Mouse (Mus musculus) spleen, embryonic (tissue): Measurements from ENCODE around the gene Gldn.

Source experiments
- CTCF ChIA-PET: fragments of 350-600 bp; sonication (Branson Sonifier 250); formaldehyde crosslinking; loops from one replicate; lab custom pipeline; 2022; lab: Charles Lee

Gene Gldn

DNA sequence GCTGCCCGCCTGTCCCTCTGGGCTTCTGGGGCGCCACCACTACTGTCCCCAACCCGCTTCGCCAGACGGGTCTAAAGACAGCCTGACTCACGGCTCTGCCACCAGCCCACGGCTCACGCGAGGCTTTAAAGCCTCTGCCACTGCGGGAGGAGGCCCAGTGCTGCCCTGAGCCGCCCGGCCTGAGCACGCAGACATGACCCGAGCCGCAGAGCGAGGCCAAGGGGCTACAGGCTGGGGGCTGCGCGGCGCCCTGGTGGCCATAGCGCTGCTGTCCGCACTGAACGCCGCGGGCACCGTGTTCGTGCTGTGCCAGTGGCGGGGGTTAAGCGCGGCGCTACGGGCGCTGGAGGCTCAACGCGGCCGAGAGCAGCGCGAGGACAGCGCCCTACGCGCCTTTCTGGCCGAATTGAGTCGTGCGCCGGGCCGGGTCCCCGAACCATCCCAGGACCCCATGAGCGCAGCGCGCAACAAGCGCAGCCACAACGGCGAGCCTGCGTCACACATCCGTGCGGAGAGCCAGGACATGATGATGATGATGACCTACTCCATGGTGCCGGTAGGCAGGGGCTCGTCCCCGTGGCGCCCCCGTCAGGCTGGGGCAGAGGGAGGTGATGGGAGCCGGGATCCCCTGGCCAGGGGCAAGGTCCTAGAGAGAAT lies at the start of gene Gldn:
Gldn (plus strand) TSS at position 156 of the 657 bp plus-strand sequence.
- CTCF ChIA-PET = no interaction called here

DNA sequence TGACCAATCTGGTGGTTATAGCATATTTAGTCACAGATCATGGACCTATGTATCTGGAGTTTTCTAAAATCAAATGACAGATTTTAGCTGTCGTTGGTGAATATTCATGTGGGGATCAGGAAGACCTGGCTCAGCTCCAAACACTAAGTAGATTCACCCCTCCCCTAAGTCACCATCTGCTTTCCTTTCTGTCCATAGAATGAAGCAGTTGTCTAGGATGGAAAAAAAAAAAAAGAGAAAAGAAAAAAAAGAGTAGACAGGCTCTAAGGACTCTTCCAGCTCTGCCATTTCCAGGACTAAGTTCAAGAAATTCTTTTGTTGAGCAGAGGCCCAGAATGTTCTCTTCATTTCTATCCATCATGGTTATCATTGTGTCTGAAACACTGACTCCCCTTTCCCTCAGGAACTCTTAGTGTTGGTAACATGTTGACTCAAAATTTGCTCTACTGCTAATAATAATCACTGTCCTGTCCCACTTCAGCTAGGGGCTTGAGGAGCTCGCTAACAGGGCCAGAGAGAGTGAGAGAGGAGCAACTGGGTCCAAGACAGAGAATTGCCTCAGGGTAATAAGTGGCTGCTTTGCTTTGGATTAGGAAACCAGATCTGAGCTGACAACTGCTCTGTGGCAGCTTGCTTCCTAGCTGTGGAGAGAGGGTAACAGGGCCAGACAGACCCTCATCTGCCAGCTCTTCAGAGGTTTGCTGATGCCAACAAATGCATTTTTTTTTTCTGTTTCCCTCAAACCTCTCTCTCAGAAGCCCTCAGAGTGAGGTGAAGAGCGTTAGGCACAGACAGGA lies 41.2 kb upstream of the Gldn start:
- CTCF ChIA-PET = no interaction called here

DNA sequence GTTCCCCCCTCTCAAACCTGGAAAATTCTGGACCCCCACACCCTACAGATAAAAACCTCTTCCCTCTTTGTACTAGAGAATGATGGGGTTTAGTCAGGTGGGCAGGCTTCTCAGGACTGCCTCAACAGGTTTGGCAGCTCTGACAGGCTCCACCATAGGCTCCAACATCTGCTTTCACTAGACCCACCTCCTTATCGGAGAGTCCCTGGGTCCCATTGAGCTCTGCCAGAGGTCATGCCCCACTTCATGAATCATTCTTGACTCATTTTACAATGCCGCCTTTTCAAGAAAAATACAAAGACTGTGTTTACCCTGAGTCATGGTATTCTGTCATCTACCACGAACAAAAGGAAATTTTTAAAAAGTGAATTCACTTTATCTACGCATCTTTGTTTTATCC lies 21.5 kb upstream of the Gldn start:
- CTCF ChIA-PET = interaction anchor here (0.5 kb wide), 1 partner anchor 39 kb away, joined by 7 read pairs; no protein-coding TSS in a partner anchor

DNA sequence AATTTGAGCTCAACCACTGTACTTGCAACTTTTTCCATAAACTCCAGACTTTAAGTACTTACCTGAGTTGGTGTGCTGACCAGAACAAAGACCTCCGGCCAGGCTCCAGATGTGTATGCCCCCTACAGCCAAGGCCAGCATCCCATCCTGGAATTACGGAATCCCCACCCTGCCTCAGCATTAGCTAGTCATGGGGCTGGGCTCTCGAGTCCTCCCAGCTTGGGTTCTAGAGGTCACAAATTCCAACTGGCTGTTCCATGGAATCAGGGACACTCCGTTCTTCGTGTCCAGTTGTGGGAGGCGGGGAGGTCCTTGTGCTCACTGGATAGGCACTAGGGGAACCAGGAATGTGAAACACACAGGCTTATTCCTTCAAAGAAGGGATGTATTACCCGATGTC lies 18.3 kb upstream of the Gldn start, which contains the start of gene Cyp19a1:
Cyp19a1 (minus strand) TSS at position 101 of the 400 bp plus-strand sequence.
- CTCF ChIA-PET = no interaction called here

DNA sequence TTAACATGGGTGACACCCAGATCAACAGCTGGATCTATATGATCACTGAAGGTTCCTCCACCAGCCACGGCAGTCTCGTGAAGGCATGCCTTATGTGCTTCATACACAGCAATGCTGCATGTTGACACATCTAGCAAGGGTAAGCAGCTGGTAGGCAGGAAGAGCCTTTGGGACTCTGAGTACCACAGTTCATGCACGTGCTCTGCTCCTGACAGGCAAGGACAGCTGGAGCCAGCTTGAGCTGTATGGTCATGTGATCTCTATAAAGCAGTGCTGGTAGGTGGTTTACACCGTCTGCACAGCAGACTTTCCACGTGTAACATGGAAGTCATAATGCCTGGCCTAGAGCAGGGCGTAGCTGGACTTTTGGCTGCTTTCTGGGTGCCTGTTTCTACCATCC lies 16.3 kb upstream of the Gldn start:
- CTCF ChIA-PET = no interaction called here

DNA sequence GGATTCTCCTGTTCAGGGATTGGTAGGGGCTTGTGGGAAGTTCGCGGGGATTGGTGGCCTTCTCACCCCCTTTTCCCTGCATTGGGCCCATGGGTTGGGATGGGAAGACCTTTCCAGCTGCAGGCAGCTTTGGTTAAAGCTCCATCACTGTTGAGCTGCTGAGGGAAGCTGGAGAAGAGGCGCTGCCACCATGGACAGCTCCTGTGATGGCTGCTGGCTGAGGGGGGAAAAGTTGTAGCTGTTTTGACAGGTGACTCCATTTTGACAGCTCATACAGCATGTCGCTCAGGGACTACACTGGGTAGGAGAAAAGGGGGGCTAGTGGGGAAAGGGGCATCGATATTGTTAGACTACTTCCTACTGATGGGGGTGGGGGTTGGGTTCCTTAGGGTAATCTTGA lies 15.4 kb upstream of the Gldn start:
- CTCF ChIA-PET = no interaction called here

DNA sequence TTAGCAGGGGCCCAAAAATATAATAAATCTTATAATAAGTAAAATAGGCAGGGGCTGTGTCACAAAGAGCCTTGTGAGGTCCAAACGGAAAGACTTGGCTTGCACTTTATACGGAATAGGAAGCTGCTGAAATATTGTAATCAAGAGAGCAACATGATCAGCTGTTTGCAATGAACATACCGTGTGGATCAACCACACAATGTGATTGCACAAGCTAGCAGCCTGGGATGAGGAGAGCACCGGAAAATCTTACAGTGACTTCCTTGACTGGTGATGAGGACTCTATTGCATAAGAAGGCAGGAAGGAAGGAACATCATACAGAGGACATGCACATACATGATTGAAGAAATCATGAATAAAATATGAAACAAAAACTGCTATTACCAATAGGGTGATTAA lies 11.0 kb upstream of the Gldn start:
- CTCF ChIA-PET = no interaction called here

DNA sequence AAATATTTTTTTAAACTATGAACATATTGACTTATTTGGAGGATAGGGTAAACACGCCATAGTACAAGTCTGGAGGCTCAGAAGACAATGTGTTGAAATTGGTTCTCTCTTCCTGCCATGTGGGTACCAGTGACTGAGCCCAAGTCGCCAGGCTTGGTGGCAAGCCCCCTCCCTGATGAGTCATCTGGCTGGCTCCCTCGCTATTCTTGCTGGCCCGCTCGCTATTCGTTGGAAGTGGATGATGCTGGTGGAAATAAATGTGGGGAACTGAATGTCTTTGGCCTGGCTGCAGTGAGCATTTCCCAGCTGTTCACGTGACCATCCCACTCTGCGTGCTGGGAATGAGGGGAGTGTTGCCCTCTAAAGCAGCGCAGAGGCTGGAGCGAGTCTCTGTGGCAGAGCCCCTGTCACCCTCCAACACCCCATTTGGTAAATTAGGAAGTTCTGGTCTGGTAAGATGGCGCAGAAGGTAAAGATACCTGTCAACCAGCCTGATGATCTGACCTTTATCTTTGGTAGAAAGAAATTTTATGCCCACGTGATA lies 7.2 kb upstream of the Gldn start:
- CTCF ChIA-PET = no interaction called here

DNA sequence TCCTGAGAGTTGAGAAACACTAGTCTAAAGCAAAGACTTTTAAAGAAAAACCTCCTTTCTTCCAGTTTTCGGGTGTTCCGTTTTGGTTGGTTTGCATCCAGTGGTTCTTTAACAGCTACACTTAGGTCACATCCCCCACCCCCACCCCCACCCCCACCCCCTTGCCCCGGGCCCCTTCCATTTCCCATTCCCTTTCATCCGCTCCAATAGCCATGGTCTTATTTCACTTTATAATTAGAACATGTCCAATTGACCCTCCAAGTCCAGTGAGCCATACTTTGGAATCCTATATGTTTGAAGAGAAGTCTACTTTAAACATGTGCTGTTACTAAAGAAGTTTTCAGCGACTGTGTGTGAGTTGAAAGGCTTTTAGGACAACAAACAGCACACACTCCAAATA lies 1.5 kb downstream of the Gldn start:
- CTCF ChIA-PET = no interaction called here

DNA sequence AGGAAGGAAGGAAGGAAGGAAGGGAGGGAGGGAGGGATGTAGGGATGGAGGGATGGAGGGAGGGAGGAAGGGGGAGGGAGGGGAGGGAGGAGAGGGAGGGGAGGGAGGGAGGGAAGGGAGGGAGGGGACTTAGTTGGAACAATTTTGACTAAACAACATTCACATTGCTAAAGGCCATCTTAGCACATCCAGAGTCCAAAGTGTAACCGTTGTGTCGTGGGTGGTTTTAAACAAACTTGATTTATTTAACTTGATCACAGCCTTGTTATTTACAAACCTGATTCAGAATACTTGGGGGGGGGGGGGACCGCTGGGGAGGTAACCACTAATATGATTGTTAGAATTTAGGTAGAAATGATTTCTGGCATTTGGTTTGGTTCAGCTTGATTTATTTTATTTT lies 13.1 kb downstream of the Gldn start:
- CTCF ChIA-PET = no interaction called here

DNA sequence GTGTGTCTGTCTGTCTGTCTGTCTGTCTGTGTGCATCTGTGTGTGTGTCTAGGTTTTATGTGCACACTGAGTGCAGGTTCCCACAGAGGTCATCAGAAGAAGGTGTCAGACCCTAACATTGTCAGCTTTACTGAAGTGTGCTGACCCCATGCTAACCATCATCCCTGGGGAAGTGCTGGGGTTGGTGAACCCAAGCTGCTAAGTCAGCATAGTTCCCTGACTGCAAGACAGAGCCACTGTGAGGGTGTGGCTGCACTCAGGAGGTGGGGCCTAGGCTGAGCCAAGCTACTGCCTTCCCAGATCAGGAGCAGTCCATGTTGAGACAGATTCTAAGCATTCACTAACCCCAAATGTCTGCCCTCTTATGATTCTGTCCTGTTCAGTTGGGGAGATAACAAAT lies 13.5 kb downstream of the Gldn start:
- CTCF ChIA-PET = no interaction called here

DNA sequence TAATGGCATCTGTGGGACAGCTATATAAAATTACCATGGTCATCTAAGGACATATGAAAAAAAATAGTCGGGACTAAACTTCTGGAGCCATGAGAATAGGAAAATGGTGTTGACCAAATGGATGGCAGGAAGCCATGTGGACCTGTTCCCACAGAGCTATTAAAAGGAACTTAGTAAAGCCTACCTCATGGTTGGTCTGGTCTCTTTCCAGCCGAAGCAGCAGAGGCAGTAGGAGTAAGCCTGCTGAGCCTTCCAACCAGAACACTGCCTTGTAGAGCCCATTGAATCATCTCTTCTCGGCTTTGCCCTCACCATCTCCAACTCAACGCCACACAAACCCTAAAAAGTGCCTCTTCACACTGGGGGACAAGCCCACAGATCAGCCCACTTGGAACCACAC lies 15.0 kb downstream of the Gldn start:
- CTCF ChIA-PET = no interaction called here

DNA sequence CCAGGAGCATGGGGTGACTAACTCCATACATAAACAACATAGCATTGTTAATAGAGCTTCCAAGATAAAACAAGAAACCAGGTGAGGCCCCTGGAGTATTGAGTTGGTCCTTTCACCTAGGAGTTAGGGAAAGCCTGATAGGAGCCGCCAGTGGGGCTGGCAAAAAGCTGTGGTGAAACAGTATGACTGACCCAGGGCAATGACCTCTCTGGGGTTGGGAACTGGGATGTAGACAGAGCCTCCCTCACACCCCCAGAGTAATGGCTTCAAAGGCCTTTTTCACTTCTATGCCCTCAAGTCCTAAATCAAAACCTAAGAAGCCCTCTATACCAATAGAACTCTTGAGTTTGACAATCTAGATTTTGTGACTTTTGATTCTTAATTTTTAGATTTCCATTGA lies 21.9 kb downstream of the Gldn start:
- CTCF ChIA-PET = no interaction called here

DNA sequence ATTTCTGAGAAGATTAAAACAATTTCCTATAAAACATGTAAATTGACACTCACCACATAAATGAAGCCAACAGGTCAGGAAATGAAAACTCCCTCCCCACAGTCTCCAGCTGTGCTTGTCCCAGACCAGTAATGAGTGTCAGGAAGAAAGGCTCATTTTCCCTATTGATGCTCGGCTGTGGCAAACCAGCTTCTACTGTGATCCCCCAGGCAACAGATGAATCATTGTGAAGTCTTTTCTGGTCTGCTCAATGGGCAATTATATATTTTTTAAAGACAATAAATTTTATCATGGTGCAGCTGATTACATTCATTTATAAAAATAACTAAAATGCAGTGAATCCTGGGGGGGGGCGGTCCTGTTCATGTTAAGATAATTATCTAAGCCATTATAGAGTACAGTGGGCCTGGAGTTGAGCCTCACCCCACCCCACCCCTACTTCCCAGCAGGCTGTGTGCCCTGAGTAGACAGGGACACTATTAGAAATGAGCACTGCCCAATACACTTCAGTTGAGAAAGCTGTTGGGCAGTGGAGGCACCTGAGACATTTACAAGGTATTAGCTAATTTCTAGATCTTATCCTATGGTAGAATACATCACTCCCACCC lies 22.6 kb downstream of the Gldn start:
- CTCF ChIA-PET = no interaction called here

DNA sequence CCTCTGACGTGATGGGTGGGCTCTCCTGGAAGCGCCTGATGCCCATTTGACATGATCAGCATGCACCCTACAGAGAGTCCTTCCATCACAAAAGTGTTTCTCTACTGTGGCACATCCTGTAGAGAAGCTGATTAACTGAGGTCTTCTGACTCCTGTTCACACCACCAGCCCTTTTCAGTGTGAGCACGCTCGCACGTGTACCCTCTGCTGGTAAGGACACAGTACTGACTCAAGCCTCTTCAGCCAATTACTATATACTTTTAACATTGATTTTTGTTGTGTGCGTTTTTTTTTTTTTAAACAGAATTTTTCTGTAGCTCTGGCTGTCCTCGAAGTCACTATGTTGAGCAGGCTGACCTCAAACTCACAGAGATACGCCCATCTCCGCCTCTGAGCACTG lies 30.1 kb downstream of the Gldn start:
- CTCF ChIA-PET = no interaction called here

DNA sequence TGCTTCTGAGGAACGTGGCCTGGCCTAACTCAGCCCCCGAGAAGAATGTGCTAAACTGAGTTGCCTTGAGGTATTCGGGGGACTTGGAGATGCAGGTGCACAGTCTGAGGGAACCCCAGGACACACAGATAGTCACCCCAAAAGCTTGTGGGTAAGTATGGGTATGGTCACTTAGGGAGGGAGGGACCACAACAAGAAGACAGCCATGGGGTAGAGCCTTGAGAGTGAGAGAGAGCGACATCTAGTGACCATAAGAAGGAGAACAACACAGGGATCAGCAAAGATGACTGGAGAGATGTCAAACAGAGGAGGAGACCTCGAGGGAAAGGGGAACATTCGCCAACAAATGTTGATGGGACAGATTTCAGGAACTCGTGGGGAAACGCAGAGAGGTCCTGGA lies 37.2 kb downstream of the Gldn start:
- CTCF ChIA-PET = no interaction called here

DNA sequence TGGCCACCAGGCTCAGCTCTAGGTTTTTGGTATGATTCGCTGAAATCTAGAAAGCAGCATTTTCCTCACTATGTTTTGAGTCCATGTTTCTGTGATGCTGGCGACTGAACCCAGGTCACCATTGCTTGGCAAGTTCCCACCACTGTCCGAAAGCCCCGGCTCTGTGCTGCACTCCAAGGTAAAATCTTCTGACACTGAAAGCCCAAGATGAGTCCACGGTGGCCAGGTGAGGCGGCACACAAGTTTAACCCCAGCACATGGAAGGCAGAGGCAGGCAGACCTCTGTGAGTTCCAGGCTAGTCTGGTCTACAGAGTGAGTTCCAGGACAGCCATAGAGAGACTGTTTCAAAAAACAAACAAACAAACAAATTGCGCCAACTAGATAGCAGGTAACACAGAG lies 42.9 kb downstream of the Gldn start:
- CTCF ChIA-PET = no interaction called here

DNA sequence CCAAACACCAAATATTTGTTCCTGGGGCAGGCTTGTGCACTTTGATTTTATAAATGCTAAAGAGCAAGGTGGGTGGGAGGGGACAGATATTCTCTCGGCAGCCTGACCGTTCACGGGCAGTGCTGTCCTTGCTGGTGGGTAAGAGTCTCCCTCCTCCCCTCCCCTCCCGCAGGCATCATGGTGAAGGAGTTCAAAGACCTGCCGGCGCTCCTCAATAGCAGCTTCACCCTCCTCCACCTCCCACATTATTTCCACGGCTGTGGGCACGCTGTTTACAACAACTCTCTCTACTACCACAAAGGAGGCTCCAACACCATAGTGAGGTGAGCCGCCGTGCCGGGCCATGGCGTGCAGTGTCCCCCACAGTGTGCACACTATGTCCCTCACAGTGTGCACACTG lies 49.3 kb downstream of the Gldn start:
- CTCF ChIA-PET = no interaction called here

DNA sequence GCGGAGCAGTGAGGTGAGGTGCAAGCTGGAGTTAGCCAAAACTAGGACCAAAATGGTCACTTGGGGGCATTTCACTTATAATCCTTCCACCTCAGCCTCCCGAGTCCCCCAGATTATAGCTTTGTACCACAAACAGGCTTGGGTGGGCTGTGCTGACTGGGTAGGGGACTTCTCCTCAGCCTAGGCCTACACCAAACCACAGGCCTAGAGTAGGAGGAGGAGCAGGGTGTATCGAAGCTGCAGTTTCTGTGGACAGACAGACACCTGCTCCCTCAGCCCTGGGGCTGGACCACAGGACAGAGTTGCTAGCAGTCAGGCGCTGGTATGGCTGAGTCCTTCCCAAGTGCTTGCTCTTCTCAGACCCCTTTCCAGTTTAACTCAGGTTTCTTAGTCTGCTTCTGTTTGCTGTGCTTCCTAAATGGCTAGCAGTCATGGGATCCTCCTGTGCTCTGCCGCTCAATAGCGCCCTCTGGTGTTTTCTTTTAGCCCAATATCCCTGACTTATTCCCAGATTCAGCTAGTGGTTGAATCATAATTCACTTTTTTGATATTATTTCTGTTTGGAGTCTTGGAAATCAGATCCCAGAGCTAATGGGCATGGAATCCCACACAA lies 50.4 kb downstream of the Gldn start:
- CTCF ChIA-PET = no interaction called here

DNA sequence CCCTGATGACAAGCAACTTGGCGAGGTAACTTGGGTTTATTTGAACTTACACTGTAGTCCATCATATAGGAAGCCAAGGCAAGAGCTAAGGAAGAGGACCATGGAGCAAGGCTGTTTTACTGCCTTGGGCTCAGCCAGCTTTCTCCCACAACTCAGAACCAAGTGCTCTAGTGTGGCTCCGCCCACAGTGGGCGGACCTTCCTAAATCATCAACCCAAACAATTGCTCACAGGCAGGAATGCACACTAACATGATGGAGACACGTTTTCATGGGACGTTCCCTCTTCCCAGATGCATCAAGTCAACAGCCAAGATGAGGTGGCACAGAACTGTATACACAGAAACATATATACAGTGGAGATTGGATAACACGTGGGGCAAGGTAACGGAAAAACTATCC lies 55.7 kb downstream of the Gldn start:
- CTCF ChIA-PET = no interaction called here

DNA sequence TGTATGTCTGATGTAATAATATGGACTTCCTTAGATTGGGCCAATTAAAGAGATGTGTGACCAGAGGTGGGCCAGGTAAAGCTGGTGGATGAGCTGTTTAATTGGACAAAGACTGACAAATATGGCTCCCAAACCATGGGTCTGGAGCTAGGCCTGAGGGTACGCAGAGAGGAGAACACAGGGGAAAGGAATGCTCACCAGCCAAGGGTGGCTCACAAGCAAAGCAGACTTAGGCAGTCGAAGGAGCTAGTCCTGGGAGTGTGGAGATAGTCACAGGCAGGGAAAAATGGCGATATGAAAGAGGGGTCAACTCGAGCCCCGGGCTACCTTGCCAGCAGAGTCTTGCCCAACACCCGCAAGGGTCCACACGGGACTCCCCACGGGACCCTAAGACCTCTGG lies 70.5 kb downstream of the Gldn start:
- CTCF ChIA-PET = no interaction called here
